ENCODE assay signal across 27 mouse cellular contexts in the genomic region with DNA sequence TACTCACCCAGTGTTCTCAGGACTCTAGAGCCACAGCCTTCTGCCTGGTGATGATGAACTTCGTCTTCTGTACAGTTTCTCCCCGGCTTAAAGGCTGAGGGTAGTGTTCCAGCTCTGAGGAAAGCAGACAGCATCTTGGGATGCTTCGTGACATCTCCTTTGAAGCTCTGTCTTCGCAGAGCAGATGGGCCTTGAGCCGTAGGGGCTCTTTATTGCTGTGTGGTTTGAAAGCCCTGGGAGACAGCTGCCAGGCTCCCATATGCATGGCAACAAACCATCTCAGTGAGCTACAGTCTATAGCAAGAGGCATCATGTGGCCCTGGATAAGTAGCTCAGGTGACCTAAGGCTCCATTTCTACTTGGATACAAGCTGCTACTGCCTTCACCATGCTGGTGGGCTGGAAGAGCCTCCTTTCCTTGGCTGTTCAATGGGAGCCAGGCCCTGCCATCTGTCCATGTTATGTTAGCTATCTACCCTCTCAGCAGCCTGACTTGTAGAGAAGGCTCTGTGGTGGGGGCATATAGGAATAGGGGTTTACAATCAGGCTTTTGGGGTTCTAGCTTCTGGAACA.
DNase-seq lines count a peak whose midpoint lies in the region; ATAC-seq and TF ChIP-seq lines count a peak whose summit lies in the region.
"Had no signal": no experiment of that assay in that cellular context is flagged by ENCODE, and none has a peak within 500 bp of the region (broad histone marks: within the 10 kb centered on the region; RNA-seq: fewer than 3 reads in every experiment).

No protein-coding gene starts in this region.

- DNase-seq in cerebellum, postnatal 10 days = peak; percentile 39 to 58
- DNase-seq in cerebellum, adult 9-11 months = no peak
- no peak for DNase-seq in frontal cortex, postnatal 10 days (ENCODE audit: low spot score in 2 of 2)
- no peak for DNase-seq in layer of hippocampus, adult 2 months (ENCODE audit: low spot score in 2 of 2)
- no peak for DNase-seq in layer of hippocampus, postnatal 10 days (ENCODE audit: low spot score in 2 of 2)
- peak; percentile 55 for DNase-seq in brain, adult 2 months (ENCODE audit: low read depth, low spot score)
- DNase-seq: adrenal gland, adult 8-10 months; adrenal gland, postnatal 36 days; cerebellum, adult 11 months; cerebellum, adult 2 months; embryo, embryonic 11 days; gastrocnemius, postnatal 10 days; gastrocnemius, postnatal 36 days; heart, postnatal 10 days; heart, postnatal 36 days had no signal

- no peak for TF ChIP-seq CTCF in layer of hippocampus, adult 2 months (conservative IDR thresholded peaks at IDR 0.05)

- ATAC-seq in frontal cortex, adult (ENCODE audit: low TSS enrichment) = peak; percentile 71
- ATAC-seq: activated CD4-positive, CD25-positive, alpha-beta regulatory T cell, adult 4 months; forebrain, embryonic 13.5 days; forebrain, embryonic 16.5 days; intestine, postnatal 0 days had no signal

- H3K4me3 ChIP-seq in layer of hippocampus, adult 2 months = no peak overlapping the region
- H3K4me3 ChIP-seq: embryonic facial prominence, embryonic 10.5 days; embryonic facial prominence, embryonic 13.5 days; erythroblast, embryonic 14.5 days; forebrain, embryonic 13.5 days; heart, embryonic 12.5 days; heart, embryonic 15.5 days; hindbrain, embryonic 10.5 days; hindbrain, embryonic 13.5 days had no signal

- peak overlapping the region; percentile 6; the same call in 1 of the 2 replicates for H3K27ac ChIP-seq in layer of hippocampus, adult 2 months
- H3K27ac ChIP-seq: embryonic facial prominence, embryonic 10.5 days; embryonic facial prominence, embryonic 13.5 days; forebrain, embryonic 13.5 days; heart, embryonic 15.5 days; hindbrain, embryonic 10.5 days; hindbrain, embryonic 13.5 days had no signal

Comparison
In these comparisons a context has a peak if more than half of its experiments do, and no peak if none do; other contexts are left out.
1. DNase-seq: peak in cerebellum, postnatal 10 days (2 of 2) and brain, adult 2 months (single experiment); none in cerebellum, adult 9-11 months (single experiment), frontal cortex, postnatal 10 days (0 of 2), layer of hippocampus, adult 2 months (0 of 2) and layer of hippocampus, postnatal 10 days (0 of 2).